Mouse (Mus musculus) left cerebral cortex, adult 11 months (tissue): ENCODE results near the gene Rps27l.
A peak's percentile ranks its signal among the peaks of the same experiment; 100 is the strongest.

Source experiments
- DNase-seq: peaks from one replicate; pipeline ENCODE4 v3.0.0; 2022; ENCODE audit warnings: low spot score

Rps27l gene

DNA sequence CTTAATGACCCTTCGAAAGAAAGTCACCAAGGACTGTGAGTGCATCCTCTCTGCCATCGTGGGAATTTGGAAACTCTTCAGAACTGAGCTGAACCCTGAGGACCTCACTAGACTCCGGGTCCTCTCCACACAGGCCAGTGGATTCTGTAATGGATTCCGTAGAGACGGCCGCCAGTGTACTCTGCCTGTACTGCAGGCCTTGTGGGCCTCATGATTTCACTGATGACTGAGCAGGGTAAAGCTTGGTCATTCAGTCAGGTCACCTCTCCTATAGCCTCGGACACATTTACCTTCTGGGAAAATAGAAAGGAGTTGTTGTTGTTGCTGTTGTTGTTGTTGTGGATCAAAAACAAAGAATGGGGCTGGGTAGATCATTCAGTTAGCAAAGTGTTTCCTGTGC, 36.2 kb downstream of the Rps27l start:
- DNase-seq = no peak

DNA sequence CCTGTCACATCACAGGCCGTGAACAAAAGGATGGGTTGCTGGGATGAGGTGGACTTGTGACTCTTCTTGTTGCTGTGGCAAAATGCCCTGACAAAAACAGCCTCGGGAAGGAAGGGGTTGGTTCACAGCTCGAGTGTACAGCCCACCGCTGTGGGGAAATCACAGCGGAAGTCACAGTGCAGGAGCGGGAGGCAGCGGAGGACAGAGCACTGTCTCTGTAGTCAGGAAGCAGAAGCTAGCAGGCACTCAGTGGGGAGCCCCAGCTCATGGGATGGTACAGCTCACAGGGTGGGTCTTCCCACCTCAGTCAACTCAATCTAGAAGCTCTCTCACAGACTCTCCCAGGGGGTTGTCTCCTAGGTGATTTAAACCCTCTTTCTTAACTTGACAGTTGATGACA, 39.5 kb downstream of the Rps27l start:
- no peak for DNase-seq

DNA sequence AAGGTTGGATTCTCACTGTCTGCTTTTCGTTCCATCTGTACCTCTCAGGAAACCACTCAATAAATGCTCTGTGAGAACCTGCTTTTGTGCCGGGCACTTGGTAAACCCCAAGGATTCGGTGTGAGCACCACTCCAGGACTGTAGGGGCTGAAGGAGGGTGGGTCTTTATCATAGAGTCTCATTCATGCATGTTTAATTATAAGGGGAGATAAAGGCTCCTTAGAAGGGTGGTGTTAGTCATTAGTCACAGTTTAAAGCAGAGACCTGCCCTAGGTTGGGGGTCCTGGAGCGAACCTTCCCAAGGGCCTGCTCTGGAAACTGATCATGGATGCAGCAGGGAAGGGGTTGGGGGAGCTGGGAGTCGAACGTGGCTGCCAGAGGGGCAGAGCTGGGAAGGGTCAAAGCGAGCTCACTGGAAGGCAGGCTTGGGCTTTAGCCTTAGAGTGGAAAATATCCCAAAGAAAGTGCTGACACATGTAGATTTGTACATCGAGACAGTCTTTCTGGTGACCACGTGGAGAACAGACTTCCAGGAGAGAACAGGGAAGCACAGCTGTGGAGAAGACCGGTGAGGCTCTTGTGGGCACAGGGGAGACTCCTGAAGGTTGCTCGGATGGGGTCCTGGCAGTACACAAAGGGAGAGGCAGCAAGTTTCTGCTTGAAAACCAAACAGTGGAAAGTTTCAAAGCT, 42.5 kb downstream of the Rps27l start:
- DNase-seq = no peak

DNA sequence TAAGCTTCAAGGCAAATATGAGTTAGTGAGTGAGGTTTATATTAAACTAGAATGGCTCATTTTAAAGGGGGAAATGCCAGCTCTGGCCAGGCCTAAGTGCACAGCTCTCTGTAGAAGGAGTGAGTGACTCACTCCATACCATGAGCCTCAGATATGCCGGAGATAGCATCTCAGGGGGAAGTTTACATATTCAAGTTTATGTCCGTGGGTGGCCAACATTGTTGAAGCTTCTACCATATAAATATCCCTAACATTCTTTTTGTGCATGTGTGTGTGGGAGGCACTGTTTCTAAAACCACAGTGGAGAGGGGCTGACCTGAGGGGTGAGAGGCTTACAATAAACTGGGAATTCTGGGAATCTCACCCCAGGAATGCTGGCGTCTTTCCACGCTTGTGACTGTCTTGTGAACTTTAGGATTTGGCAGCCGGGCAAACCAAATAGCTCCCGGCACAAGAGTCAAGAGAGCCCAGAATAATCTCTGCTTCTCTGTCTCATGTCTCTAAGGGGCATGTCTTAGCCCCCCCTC, 43.1 kb downstream of the Rps27l start:
- peak; percentile 35 for DNase-seq

DNA sequence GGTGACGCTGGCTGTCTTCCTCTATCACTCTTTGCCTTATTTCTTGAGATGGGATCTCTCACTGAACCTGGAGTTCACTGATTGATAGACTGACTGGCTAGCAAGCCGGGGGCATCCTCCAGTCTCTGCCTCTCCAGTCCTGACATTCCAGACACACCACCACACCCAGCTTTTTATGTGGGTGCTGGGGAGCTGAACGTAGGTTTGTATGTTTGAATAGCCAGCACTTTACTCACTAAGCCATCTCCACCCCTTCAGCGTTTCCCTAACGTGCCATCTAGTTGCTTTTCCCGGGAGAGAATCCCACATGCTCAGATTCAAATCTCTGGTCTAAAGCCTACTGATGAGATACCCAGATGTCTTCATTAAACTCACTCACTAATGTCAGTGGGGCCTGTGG, 43.7 kb downstream of the Rps27l start:
- DNase-seq = no peak

DNA sequence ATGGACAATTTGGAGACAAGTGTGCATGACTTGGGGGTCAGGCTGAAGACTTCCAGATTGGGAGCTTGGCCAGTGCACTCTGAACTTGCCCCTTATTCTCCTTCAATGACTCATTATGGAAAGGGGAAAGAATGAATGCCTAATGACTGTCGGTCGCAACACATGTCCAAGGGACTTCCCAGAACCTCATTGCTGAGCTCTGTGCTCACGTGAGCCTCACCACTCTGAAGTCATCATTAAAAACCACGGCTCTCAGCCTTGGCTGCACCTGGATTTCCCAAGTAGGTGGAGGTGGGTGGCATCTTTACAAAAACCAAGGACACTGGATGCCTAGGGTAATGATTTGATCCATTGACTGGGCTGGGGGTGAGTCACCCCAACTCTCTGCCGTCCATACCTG, 44.2 kb downstream of the Rps27l start:
- no peak for DNase-seq

DNA sequence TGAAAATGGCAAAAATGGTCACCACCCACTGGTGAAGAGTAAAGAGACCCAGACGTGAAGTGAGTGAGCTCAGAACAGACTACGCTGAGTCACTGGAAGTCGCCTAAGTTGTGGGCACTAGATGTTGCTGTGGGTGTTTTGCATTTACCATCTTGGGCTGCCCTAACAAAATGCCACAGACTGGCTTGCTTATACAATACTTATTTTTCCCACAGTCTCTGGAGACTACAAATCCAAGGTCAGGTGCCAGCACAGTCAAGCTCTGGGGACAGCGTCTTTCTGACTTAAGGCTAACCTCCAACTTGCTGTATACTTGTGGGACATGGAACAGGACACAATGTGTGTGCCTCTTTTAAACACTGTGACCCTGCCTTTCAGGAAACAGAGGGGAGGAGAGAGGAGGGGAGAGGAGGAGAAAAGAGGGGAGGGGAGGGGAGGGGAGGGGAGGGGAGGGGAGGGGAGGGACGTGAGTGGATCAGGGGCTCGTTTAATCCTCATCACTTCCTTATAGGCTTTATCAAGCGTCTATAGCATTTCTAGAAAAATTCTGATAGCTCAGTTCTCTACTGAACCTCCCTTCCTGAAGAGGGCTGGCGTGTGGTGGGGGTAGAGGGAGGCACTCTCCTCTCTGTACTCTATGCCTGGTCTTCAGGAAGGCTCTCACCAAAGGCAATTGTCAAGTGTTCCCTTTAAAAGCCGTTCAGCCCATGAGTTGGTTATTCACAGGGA, 45.3 kb downstream of the Rps27l start:
- no peak for DNase-seq

DNA sequence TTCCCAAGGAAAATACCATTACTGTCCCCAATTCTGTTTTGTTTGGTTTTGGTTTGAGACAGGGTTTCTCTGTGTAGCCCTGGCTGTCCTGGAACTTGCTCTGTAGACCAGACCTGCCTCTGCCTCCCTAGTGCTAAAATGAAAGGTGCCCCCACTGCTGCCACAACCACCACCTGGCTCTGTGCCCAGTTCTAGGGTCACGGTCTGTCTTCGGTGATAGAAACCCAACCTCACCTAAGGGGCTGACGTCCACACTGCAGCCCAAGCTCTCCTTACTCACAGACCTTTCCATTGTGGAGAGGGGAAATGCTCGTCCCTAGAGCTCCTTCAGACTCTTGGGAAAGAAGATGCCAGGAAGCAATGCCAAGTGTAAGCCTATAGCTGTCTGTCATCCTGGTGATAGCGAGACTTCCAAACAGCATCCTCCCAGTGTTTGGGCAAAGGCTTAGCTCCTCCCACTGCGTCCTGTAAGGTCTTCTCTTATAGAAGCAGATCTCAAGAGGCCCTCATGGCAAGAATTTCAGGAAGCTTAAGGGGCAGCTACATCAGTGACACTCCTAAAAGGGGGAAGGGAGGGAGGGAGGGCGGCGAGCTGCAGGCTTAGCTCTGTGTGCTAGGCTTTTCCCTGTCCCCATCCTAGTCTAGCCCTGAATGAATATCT, 46.0 kb downstream of the Rps27l start:
- DNase-seq = no peak
